Mouse (Mus musculus) G1E-ER4 (cell line): Measurements from ENCODE around the gene Gm42906. TPM values are rescaled to one million over a fixed set of nuclear protein-coding genes. Genes with fewer than 3 reads are reported as not detected.

Source experiments
- GATA1 ChIP-seq: IDR thresholded peaks from one replicate; pipeline ENCODE4 v1.8.0; 2012; ENCODE audit warnings: low read length, inconsistent platforms
- polyA plus RNA-seq: library from polyadenylated mRNA; stranded (reverse); fragments of >175 nt; gene quantifications from 2 replicates; pipeline ENCODE4 v1.2.3, GENCODE M21; 2012

Gm42906 gene
- polyA plus RNA-seq, 1 experiment, result not detected

DNA sequence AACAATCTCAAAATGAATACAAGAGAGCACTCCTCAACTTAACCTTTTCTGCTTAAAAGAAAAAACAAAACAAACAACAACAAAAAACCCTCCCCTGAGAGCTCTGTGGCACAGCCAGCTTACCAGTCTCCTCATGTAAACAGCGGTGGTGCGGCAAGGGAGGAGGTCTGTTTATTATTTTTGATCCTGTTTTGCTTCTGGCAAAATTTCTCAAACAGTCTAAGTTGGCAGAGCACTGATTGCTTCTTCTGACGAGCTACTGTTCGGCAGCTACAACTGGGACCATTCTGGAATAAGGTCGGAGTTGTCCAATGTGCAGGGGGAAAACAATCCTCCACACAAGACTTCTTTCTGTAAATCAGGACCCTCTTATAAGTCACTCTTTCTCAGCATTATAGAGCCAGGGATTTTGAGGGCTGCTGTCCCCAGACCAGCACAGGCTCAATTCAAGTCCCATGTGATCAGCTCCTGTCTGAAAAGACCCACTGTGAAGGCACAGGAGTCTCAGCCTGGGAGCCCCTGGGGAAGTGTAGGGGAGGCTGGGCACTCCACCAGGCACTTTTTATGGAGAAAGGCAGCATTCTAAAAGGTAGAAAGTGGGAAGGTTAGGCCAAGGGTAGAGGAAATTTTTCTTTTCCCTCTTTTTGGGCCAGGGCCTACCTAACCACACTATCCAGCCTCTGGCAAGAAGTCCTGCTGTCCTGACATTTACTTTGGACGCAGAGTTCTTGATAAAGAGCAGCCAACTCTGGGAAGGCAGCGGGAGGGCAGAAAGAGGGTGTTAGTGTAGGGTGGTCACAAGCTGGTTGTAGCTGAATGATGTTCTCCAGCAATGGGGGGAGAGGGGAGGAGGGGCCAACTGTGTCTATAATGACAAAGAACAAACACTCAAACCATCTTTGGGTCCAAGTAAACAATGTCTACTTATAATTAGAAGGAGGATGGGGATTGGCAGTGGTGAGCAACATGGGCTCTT, 253.2 kb downstream of the Gm42906 start:
- no peak for TF ChIP-seq GATA1

DNA sequence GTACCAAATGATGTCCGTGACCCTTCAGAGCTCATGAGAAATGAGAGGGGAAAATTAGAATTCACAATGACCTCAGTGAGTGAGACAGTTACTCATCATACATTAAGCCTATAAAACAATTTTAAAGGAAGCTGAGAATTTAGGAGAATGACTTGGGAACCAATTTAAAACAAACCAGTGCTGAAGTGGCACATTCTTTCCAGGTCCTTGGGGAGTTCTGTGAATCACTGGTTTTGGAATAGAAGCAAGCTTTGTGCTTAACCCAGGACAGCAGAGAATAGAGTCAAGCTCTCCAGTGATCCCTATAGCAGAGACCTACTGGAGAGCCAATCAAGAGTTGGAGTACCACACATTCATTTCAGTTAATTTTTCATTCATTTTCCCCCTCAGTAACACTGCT, 254.2 kb downstream of the Gm42906 start:
- no peak for TF ChIP-seq GATA1

DNA sequence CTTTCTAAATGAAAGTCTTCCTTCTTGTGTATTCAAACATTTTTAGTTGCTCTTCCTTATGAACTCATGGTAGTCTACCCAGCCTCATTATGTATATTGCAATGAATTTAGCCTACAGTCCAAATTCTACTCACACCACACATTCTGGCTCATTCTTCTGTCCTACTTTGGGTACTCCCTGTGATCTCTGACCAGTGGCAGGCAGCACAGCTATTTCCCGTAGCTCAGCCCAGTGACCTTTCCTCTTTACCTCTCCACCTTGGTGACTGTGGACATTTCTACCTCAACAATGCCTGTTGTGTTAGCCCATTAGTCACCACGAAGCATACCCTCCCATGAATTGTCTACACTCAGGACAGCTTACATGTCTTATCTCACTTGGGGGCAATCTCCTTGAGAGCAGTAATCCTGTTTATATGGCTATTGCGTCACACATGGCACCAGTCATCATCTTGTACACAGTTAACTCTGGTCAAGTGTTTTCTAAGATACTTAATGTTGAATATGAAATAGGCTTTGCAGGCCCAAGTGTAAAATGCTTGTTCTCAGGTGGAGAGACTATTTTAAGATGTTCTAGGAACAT, 257.7 kb downstream of the Gm42906 start:
- TF ChIP-seq GATA1, result no peak

DNA sequence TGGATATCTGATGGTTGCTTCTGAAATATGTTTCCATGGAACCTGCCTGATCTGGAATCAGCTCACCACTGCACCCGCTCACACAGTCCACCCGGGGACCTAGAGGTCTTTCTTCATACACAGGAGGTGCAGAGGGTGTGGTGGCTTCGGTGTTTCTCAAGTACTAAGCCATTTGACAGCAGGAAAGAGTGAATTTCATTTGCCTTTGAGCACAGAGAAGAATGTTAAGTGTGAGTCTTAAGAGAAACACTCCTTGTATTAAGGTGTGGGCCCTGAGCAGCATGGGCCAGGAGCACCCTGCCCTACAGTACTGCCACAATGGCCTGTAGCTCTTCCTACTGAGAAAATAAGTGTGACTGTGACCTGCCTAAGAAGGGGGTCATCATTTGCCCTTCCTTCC, 259.8 kb downstream of the Gm42906 start:
- TF ChIP-seq GATA1, result no peak

GRCm38 (mm10) chr5:151167641-151168040, 260.3 kb downstream of the Gm42906 start:
- no peak for TF ChIP-seq GATA1

DNA sequence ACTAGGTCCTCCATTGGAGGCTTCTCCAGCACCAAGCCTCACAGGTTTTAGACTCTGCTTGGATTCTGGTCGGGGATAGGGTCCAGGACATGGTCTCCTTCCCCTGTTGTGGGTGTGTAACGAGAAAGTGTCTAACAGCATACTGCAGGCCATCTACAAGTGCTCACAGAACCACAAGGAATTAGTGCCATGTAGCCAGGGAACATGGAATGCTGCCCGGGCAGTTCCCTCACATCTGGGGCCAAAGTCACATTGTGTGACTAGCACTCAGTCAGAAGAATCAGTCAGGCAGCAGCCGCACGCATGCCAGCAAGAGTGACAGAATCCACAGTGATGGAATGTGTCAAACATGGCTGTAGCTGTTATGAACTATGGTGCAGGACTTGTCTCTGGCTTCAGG, 261.7 kb downstream of the Gm42906 start:
- no peak for TF ChIP-seq GATA1

DNA sequence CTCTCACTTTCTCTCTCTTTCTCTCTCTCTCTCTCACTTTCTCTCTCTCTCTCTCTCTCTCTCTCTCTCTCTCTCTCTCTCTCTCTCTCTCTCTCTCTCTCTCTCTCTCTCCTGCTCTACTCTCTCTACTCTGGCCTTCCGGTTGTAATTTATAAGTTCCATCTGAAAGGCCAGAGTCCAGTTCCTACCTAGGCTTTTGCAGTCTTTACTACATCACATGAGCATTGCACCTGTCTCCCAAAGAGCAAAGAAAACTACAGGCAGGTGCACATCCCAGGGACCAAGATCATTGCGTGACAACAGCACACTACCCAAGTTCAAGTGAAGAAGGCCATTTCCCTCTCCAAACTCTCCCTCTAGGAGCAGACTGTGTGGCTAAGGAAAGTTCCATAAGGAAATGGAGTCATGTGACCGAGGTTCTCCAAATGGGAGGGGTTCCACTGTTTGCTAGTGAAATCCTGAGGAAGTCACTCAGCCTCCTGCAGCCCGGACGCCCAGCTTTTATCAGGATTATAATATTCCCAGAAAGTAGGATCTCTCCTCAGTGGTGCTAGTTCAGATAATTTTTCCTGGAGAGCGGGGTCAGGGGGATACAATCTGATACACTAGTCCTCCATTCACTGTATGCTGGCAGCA, 262.5 kb downstream of the Gm42906 start:
- no peak for TF ChIP-seq GATA1

- TF ChIP-seq GATA1, result no peak
These were observed 263.1 kb downstream of the Gm42906 start for GRCm38 (mm10) chr5:151164815-151165214.

DNA sequence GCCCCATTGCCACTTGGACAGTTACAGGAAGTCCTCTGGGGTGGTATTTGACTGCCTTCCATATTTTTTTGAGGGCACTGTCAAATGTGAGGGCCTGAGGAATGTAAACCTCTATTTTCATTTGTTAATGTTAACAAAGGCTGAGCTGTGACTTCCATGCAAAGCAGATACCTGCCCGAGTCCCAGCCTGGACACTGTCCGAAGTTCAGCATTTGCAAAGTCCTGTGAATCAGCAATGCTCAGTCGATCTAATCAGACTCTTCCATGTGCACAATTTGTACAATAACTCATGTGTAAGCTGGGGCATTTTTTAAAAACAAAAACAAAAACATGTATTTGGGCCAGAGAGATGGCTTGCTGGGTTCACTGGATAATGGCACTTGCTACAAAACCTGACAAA, 265.3 kb downstream of the Gm42906 start:
- no peak for TF ChIP-seq GATA1

- no peak for TF ChIP-seq GATA1
These were observed 272.7 kb downstream of the Gm42906 start for GRCm38 (mm10) chr5:151155247-151155646.

- no peak for TF ChIP-seq GATA1
These were observed 273.2 kb downstream of the Gm42906 start for GRCm38 (mm10) chr5:151154780-151155179.

DNA sequence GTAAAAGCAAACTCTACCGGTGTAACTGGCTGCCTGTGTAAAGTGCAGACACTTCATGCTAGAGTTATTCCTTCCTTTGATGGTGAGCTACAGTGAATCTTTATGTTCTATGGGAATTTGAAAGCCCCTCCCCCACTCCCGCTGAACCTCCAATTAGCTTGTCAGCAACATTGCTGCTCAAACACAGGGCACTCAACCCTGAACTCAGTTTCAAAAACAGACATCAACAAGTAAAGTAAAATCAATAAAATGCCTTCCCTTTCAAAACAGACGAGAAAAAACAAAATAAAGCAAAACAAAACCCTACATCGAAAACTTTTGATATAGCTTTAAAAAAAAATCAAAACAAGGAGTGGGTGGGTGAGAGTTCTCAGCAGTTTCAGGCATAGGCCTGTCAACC, 273.9 kb downstream of the Gm42906 start:
- TF ChIP-seq GATA1, result no peak

DNA sequence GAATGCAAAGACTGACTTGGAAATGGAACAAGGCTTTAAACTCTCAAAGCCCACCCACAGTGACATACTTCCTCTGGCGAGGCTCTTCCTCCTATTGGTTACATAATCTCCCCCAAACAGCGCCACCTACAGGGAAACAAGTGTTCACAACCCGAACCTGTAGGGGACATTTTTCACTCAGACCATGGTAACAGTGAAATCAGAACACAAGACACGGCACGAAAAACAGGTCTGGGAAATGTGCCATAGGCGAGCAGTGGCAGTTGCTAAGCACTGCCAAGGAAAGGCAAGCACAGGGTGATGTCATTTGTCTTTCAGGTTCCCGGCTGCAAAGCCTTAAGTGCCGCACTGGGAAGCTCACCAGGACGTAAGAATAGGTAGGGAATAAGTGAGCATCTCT, 276.4 kb downstream of the Gm42906 start:
- no peak for TF ChIP-seq GATA1

DNA sequence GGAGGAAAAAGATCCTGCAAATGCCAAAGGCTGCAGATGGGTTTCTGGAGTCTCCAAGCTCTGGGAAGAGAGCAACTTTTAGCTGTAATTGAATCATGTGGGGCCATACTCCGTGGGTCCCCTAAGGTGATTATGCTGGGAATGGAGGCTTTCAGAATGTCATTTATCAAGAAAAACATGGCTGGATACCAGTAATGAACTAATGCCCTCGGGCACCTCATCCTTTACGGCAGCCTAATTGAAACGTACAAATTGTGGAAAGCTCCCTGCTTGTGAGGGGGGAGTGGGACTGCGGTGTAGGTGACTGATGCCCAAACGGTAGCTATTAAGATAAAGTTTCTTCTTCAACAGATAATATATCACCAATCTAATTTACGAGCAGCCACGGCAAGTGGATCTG, 278.5 kb downstream of the Gm42906 start:
- no peak for TF ChIP-seq GATA1

DNA sequence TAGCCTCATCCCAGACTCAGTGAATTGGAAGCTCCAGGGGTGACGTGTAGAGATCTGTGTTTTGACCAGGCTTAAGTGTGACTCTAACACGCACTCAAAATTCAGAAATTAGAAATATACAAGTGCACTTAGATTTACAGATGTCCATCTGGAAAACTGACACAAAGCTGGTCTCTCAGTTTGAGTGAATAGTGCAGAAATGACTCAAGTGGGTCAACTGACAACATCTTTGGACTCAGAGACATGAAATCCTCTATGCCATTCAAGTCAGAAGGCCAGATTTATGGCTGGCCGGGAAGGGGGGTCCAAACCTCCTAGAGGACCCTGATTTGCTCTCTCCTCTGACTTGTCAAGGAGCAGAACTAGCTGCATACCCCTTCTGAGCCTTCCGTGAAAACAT, 279.9 kb downstream of the Gm42906 start:
- TF ChIP-seq GATA1, result no peak

DNA sequence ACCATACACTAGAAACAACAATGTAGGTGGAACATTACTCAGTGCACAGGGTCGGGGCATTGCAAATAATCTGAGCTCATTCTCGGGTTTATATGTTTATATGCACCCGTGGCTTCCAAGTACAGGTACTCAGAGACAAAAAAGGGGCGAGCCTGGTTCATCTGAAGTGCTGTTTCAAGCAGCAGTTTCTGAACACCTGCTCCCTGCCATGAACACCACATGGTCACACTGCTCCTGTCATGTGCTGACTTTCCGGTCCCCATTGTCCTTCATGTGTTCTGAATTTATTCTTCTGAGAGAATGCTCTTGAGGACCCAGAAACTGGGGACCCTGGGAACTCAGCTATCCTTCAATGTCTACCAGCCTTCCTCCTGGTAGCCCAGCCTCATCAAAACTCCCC, 282.2 kb downstream of the Gm42906 start:
- no peak for TF ChIP-seq GATA1
